Mouse (Mus musculus) neutrophil, adult 5-6 weeks (primary cell): ENCODE results near the gene Apol6. TPM values are rescaled to one million over a fixed set of nuclear protein-coding genes. Genes with fewer than 3 reads are reported as not detected.
"Not testable (repeated sequence)": the region's sequence is repeated elsewhere in the genome, so short reads cannot be mapped to it uniquely, and the experiment has no call there.

Experiments used
- ATAC-seq: fragments of 151-379, 151-347 bp; 2 replicates; pipeline ENCODE4 v1.8.0; 2017; ENCODE audit warnings: mild to moderate bottlenecking, moderate TSS enrichment; ENCODE audit not compliant: insufficient number of reproducible peaks, poor library complexity, low FRiP score, severe bottlenecking; ENCODE audit errors: extremely low read depth
- total RNA-seq: library from RNA; stranded (forward); fragments of 200-1000 nt; gene quantifications from 2 replicates; pipeline ENCODE4 v1.2.3, GENCODE M21; 2017

The Apol6 gene
- total RNA-seq, 1 experiment from 2014 or later: not detected

DNA sequence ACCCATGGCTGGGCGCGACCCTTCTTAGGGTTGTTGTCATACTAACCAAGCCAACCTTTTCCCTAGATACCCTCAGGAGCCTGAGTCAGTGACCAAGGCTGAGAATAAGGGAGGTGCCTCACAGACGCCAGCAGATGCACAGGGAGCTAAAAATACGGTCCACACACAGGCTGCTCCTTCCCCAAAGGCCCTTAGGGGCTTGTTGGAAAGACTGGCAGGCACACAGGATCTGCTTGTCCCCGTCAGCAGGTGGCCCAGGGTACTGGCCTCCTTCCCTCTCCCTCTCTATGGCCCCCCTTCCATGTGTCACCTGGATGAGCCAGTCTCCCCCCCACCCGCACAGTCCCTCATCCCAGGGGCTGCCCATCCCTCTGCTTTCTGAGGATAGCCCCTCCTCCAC, 16.9 kb upstream of the Apol6 start:
- no peak for ATAC-seq

DNA sequence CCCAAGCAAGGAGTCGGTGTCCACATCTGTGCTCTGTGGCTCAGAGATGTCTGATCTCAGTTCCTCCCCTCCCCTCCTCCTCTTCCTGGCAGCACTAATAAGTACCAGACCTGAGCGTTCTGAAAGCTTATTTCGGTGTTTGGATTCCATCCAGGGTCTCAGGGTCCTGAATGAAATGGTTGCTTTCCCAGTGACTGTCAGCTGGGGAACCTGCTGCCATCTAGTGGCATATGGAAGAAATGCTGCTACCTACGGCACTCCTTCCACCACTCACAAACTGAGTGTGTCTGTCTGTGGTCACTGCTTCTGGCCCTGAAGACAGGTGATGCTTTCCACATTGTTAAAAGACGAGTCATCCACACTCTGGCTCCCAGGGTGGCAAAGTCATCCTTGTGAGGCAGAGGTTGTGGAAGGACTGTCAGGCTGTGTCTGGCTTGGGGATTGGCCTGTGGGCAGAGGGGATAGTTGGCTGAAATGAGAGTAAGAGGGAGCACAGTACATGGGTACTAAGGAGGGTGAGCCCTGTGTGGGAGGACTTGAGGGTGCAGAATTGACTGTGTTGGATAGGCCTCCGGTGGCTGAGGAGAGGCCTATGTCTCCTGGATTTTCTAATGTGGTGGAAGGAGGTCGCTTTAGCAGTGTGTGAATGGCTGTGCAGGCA, 15.1 kb upstream of the Apol6 start:
- ATAC-seq: no peak

- no peak for ATAC-seq
Measured at GRCm38 (mm10) chr15:77031271-77031670, 13.3 kb upstream of the Apol6 start.

GRCm38 (mm10) chr15:77034526-77034925, 10.0 kb upstream of the Apol6 start:
- ATAC-seq: no peak

DNA sequence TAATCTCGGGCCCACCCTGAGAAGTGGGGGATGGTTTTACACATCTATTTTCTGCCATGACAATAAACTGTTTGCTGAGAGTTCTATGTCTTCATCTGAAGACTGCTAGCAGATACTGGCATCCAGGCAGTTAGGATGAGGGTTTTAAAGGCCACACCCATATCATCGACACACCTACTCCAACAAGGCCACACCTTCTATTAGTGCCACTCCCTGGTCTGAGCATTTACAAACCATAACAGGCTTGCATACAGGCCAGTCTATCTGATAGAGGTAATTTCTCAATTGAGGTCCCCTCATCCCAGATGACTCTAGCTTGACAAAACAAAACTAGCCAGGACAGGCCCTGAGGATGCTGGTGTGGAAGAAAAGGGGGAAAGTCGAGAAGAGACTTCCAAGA, 8.9 kb upstream of the Apol6 start:
- ATAC-seq: no peak

- ATAC-seq: no peak
Measured at GRCm38 (mm10) chr15:77036320-77036988, 8.1 kb upstream of the Apol6 start.

- ATAC-seq: no peak
Measured at GRCm38 (mm10) chr15:77036989-77037277, 7.6 kb upstream of the Apol6 start.

DNA sequence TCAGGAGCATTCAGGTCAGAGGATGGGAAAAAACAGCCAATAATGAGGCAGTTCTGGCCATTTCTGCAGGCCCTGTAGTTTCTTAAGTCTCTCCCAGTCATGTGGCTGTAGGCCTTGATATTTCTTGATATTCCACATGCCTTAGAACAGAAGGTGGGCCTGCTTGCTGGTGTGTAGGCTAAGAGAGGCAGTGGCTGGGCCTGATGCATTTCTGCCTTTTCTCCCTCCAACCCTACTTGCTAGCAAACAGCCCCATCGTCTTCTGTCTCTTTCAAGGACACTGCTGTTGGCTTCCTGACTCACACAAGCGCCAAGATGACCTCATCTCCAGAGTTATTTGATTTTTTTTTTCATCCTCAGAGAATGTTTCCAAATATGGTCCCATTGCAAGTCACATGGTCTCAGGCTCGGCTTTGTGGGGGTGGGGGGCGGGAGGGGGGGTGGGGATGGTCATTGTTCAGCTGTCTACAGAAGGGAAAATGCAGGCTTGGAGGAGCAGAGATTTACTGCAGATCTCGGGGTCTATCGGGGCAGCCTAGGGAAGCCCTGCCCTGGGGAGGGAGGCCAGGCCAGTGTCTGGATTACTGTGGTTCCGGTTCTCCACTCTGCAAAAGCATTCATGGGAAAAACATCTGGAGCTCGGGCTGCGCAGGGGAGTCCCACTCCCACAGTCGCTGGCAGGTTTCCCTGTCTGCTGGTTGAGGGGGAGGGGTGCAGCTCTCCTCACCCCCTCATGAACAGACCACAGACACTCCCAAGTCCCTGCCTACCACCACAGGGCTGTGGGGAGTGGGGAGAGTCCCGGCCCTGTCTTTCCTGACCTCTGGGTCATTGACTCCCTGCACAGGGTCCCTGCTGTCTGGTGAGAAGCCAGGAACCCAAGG, 7.0 kb upstream of the Apol6 start:
- no peak for ATAC-seq

- no peak for ATAC-seq
Measured at GRCm38 (mm10) chr15:77039211-77039700, 5.3 kb upstream of the Apol6 start.

DNA sequence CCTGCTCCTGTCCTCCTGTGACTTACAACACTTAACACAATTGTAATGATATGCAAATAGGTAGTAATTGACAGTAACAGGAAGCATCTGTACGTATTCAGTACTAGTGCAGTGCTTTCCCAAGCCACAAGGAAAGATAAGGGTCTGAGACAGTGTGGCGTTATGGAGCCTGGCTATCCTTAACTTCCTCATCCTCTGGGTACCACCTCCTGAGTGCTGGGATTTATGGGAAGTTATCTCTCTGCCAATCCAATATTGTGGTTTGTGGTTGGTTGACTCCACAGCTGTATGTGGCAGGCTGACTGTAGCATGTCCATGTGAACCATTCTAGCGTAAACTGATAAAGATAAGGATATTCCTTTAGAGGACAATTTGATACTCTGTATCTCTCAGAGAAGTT, 3.7 kb upstream of the Apol6 start:
- ATAC-seq: no peak

GRCm38 (mm10) chr15:77045609-77046008, 1.1 kb downstream of the Apol6 start:
- ATAC-seq: no peak

DNA sequence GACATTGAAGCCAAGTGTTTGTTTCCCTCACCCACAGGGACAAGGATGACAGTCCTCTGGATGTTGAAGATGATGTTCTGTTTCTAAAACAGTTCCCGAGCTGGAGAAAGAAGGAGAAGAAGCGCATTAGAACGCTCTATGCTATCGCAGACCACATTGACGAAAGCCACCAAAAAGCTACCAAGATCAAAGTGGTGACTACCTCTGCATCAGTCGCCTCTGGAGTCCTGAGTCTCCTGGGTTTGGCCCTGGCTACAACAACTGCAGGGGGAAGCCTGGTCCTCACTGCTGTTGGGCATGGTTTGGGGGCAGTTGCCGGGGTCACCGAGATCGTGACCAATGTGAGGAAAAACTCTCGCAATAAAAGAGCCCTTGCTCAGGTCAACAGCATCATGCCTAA, 6.0 kb downstream of the Apol6 start, which contains the start of gene Mb:
Gene Mb (minus strand): TSS at position 101 of the 400 bp plus-strand sequence.
- ATAC-seq: no peak

DNA sequence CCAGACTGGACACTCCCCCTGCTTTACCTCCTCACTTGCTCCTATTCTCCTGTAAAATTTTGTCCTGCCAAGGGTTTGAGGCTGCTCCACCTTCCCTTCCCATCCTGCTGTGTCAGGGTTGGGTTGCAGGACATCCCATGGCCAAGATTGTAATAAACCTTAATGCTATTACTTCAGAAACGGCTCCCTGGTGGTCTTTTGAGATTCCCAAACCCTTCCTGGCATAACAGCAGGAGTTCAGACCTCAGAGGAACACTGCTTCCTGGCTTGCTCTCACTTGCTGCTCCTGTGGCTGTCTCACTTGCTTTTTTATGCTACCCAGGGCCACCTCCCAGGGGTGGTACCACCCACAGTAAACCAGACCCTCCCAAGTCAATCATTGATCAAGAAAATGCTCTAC, 7.6 kb downstream of the Apol6 start:
- ATAC-seq: no peak

- ATAC-seq: no peak
Measured at GRCm38 (mm10) chr15:77053021-77053420, 8.5 kb downstream of the Apol6 start.

- ATAC-seq: no peak
Measured at GRCm38 (mm10) chr15:77054611-77055175, 10.2 kb downstream of the Apol6 start.

DNA sequence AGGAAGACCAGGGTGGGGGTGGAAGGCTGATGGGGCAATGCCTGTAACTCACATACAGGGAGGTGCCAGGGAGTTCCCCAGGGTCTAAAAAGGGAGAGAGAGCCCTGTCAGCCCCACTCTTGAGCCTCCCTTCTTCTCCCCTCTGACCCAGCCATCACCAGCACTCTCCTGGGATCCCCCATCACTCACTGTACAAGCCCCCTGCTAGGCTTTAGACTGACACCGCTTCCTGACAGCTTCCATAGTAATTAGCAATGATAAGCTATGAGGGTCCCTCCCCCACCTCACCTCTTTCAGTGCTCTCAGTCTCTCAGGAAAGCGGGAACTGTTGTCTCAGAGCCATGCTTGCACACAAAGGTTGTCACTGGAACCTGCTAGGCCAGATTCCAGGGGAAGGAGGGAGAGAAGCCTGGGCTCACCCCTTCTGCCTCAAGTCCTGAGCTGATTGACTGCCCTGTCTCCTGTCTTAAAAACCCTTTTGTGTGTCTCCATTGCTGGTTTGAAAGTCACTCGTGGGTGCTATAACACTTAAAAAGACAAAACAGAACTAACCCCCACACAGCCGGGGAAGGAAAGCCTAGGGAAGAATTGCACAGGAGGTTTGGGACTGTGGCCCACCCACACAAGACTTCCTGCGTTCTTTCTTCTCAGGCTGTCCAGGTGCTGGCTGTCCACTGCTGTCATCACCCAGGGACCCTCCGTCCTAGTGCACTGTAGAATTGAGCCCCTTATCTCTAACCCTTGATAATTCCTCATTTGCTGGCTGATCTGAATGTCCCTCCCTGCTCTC, 11.7 kb downstream of the Apol6 start:
- no peak for ATAC-seq

GRCm38 (mm10) chr15:77056791-77057051, 12.2 kb downstream of the Apol6 start:
- no peak for ATAC-seq

DNA sequence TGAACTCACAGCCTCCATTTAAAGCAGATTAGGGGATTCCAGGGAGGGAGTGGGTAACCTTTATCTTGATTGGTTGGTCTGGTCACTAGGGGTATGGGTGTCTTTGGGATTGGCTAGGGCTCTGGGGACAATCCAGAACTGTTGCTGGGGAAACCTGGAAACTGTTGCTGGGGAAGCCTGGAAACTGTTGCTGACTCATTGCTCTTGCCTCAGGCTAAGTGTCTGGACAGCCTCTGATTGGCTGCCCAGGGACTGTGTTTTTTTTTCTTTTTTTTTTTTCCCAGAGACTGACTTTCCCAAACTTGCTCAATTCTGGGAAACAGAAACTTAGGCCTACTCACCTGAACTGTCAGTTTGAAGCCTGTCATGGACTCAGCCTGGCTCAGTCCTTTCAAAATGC, 14.0 kb downstream of the Apol6 start:
- ATAC-seq: no peak

- ATAC-seq: not testable (repeated sequence)
Measured at GRCm38 (mm10) chr15:77059416-77059815, 14.9 kb downstream of the Apol6 start.
